Mouse (Mus musculus): Measurements from ENCODE around the gene Rab12. TPM values are rescaled to one million over a fixed set of nuclear protein-coding genes. Genes with fewer than 3 reads are reported as not detected.

The Rab12 gene
- total and polyA plus RNA-seq, 3 experiments, result 9.9 to 46.7 (median 25.5) TPM

GRCm38 (mm10) chr17:66486576-66486975, 33.0 kb downstream of the Rab12 start:
- Histone ChIP-seq H3K27me3 (ENCODE audit: insufficient read depth, low read length) (no peaks in the 10 kb centered on the region), H3K9me3 (replicated peaks) (no peaks in the 10 kb centered on the region), H3K4me1 (ENCODE audit: insufficient read depth, low read depth, low read length) (no peaks in the 10 kb centered on the region; the same call in 1 of the 2 replicates), H3K4me3 (ENCODE audit: low read depth, low read length) (no peak overlapping the region), H3K36me3 (replicated peaks) (no peaks in the 10 kb centered on the region)
- TF ChIP-seq GATA2 (IDR thresholded peaks at IDR 0.05; ENCODE audit: borderline replicate concordance, low read depth, low read length) (no peak), POLR2AphosphoS5 (IDR thresholded peaks at IDR 0.05; ENCODE audit: insufficient replicate concordance, low read depth, low read length) (no peak), CTCF (IDR thresholded peaks at IDR 0.05; ENCODE audit: low read depth, low read length) (no peak), GATA1 (IDR thresholded peaks at IDR 0.05; ENCODE audit: borderline replicate concordance, low read length) (no peak), TAL1 (conservative IDR thresholded peaks at IDR 0.05; ENCODE audit: low read depth, low read length) (no peak)
- ATAC-seq (ENCODE audit: extremely low read depth, insufficient number of reproducible peaks, low FRiP score, poor library complexity, severe bottlenecking) (no peak), DNase-seq (ENCODE audit: low spot score) (no peak)

- H3K27me3 ChIP-seq (ENCODE audit: insufficient read depth, low read length), result no peaks in the 10 kb centered on the region
- H3K4me3 ChIP-seq (ENCODE audit: low read depth, low read length), result no peak overlapping the region
- H3K36me3 ChIP-seq (replicated peaks), result no peaks in the 10 kb centered on the region
- no peaks in the 10 kb centered on the region; the same call in 1 of the 2 replicates for H3K4me1 ChIP-seq (ENCODE audit: insufficient read depth, low read depth, low read length)
- ATAC-seq (ENCODE audit: extremely low read depth, insufficient number of reproducible peaks, low FRiP score, poor library complexity, severe bottlenecking), result no peak
- 0 out of 2 replicates have a peak, but pooled peaks cover 2% of the 10 kb centered on the region for H3K9me3 ChIP-seq (replicated peaks)
- no peak for DNase-seq (ENCODE audit: low spot score)
- TF ChIP-seq GATA1 (IDR thresholded peaks at IDR 0.05; ENCODE audit: borderline replicate concordance, low read length) (no peak), GATA2 (IDR thresholded peaks at IDR 0.05; ENCODE audit: borderline replicate concordance, low read depth, low read length) (no peak), POLR2AphosphoS5 (IDR thresholded peaks at IDR 0.05; ENCODE audit: insufficient replicate concordance, low read depth, low read length) (no peak), CTCF (IDR thresholded peaks at IDR 0.05; ENCODE audit: low read depth, low read length) (peak; percentile 21; the same call in 1 of the 2 replicates), TAL1 (conservative IDR thresholded peaks at IDR 0.05; ENCODE audit: low read depth, low read length) (no peak)
These were observed 33.8 kb downstream of the Rab12 start for GRCm38 (mm10) chr17:66485742-66486141.

GRCm38 (mm10) chr17:66484965-66485364, 34.6 kb downstream of the Rab12 start:
- H3K9me3 ChIP-seq (replicated peaks), result peaks cover 7% of the 10 kb centered on the region
- H3K27me3 ChIP-seq (ENCODE audit: insufficient read depth, low read length), result no peaks in the 10 kb centered on the region; the same call in 1 of the 2 replicates
- H3K4me1 ChIP-seq (ENCODE audit: insufficient read depth, low read depth, low read length), result no peaks in the 10 kb centered on the region
- TF ChIP-seq GATA2 (IDR thresholded peaks at IDR 0.05; ENCODE audit: borderline replicate concordance, low read depth, low read length) (no peak), CTCF (IDR thresholded peaks at IDR 0.05; ENCODE audit: low read depth, low read length) (no peak), TAL1 (conservative IDR thresholded peaks at IDR 0.05; ENCODE audit: low read depth, low read length) (no peak), GATA1 (IDR thresholded peaks at IDR 0.05; ENCODE audit: borderline replicate concordance, low read length) (no peak), POLR2AphosphoS5 (IDR thresholded peaks at IDR 0.05; ENCODE audit: insufficient replicate concordance, low read depth, low read length) (no peak)
- ATAC-seq (ENCODE audit: extremely low read depth, insufficient number of reproducible peaks, low FRiP score, poor library complexity, severe bottlenecking), result no peak
- no peaks in the 10 kb centered on the region for H3K36me3 ChIP-seq (replicated peaks)
- H3K4me3 ChIP-seq (ENCODE audit: low read depth, low read length), result no peak overlapping the region
- no peak for DNase-seq (ENCODE audit: low spot score)

- TF ChIP-seq CTCF (IDR thresholded peaks at IDR 0.05; ENCODE audit: low read depth, low read length), result no peak
- TF ChIP-seq TAL1 (conservative IDR thresholded peaks at IDR 0.05; ENCODE audit: low read depth, low read length), result no peak
- TF ChIP-seq GATA2 (IDR thresholded peaks at IDR 0.05; ENCODE audit: borderline replicate concordance, low read depth, low read length), result no peak
- TF ChIP-seq POLR2AphosphoS5 (IDR thresholded peaks at IDR 0.05; ENCODE audit: insufficient replicate concordance, low read depth, low read length), result no peak
- no peak for TF ChIP-seq GATA1 (IDR thresholded peaks at IDR 0.05; ENCODE audit: borderline replicate concordance, low read length)
- ATAC-seq (ENCODE audit: extremely low read depth, insufficient number of reproducible peaks, low FRiP score, poor library complexity, severe bottlenecking) (no peak), DNase-seq (ENCODE audit: low spot score) (no peak)
- no peaks in the 10 kb centered on the region for H3K4me1 ChIP-seq (ENCODE audit: insufficient read depth, low read depth, low read length)
- H3K9me3 ChIP-seq (replicated peaks), result peaks cover 13% of the 10 kb centered on the region
- no peaks in the 10 kb centered on the region for H3K36me3 ChIP-seq (replicated peaks)
- H3K27me3 ChIP-seq (ENCODE audit: insufficient read depth, low read length), result no peaks in the 10 kb centered on the region; the same call in 1 of the 2 replicates
- no peak overlapping the region for H3K4me3 ChIP-seq (ENCODE audit: low read depth, low read length)
These were observed 35.7 kb downstream of the Rab12 start for GRCm38 (mm10) chr17:66483651-66484454.

- Histone ChIP-seq H3K9me3 (replicated peaks) (peaks cover 15% of the 10 kb centered on the region), H3K36me3 (replicated peaks) (no peaks in the 10 kb centered on the region), H3K4me1 (ENCODE audit: insufficient read depth, low read depth, low read length) (no peaks in the 10 kb centered on the region), H3K4me3 (ENCODE audit: low read depth, low read length) (no peak overlapping the region), H3K27me3 (ENCODE audit: insufficient read depth, low read length) (no peaks in the 10 kb centered on the region; the same call in 1 of the 2 replicates)
- TF ChIP-seq CTCF (IDR thresholded peaks at IDR 0.05; ENCODE audit: low read depth, low read length) (no peak), GATA2 (IDR thresholded peaks at IDR 0.05; ENCODE audit: borderline replicate concordance, low read depth, low read length) (no peak), POLR2AphosphoS5 (IDR thresholded peaks at IDR 0.05; ENCODE audit: insufficient replicate concordance, low read depth, low read length) (no peak), GATA1 (IDR thresholded peaks at IDR 0.05; ENCODE audit: borderline replicate concordance, low read length) (no peak), TAL1 (conservative IDR thresholded peaks at IDR 0.05; ENCODE audit: low read depth, low read length) (no peak)
- ATAC-seq (ENCODE audit: extremely low read depth, insufficient number of reproducible peaks, low FRiP score, poor library complexity, severe bottlenecking) (no peak), DNase-seq (ENCODE audit: low spot score) (no peak)
These were observed 38.2 kb downstream of the Rab12 start for GRCm38 (mm10) chr17:66481295-66481694.

- ATAC-seq (ENCODE audit: extremely low read depth, insufficient number of reproducible peaks, low FRiP score, poor library complexity, severe bottlenecking) (no peak), DNase-seq (ENCODE audit: low spot score) (no peak)
- no peak overlapping the region for H3K4me3 ChIP-seq (ENCODE audit: low read depth, low read length)
- no peaks in the 10 kb centered on the region; the same call in 1 of the 2 replicates for H3K27me3 ChIP-seq (ENCODE audit: insufficient read depth, low read length)
- H3K4me1 ChIP-seq (ENCODE audit: insufficient read depth, low read depth, low read length), result no peaks in the 10 kb centered on the region
- TF ChIP-seq TAL1 (conservative IDR thresholded peaks at IDR 0.05; ENCODE audit: low read depth, low read length), result no peak
- TF ChIP-seq GATA2 (IDR thresholded peaks at IDR 0.05; ENCODE audit: borderline replicate concordance, low read depth, low read length), result no peak
- TF ChIP-seq POLR2AphosphoS5 (IDR thresholded peaks at IDR 0.05; ENCODE audit: insufficient replicate concordance, low read depth, low read length), result no peak
- TF ChIP-seq CTCF (IDR thresholded peaks at IDR 0.05; ENCODE audit: low read depth, low read length), result no peak
- no peak for TF ChIP-seq GATA1 (IDR thresholded peaks at IDR 0.05; ENCODE audit: borderline replicate concordance, low read length)
- no peaks in the 10 kb centered on the region for H3K36me3 ChIP-seq (replicated peaks)
- peaks cover 17% of the 10 kb centered on the region for H3K9me3 ChIP-seq (replicated peaks)
These were observed 38.8 kb downstream of the Rab12 start for GRCm38 (mm10) chr17:66480491-66481278.

All from G1E (cell line).